In the genomic region with DNA sequence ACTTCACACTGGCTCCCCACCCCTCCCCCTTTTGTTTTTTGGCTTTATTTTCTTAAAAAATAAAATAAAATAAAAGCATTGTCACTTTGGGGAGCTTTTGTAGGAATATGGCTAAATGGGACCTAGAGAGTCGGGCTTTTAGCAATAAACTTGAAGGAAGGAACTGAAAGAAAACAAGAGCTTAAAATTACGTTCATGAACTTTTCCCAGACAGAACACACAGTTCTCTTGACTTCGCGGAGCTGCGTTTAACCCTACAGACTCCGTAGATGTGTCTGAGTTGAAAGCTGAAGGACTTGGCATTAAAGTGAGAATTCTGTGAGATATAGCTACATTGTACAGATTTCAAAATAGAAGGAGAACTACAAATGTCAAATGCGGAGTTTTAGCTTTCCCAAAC, we compare ENCODE assay signal across 8 mouse cellular contexts.
DNase-seq lines count a peak whose midpoint lies in the region; ATAC-seq and TF ChIP-seq lines count a peak whose summit lies in the region.

No protein-coding gene starts in this region.

- H3K36me3 ChIP-seq in kidney, postnatal 0 days (ENCODE audit: insufficient read depth, low read length) = no peaks in the 10 kb centered on the region
- H3K36me3 ChIP-seq in forebrain, embryonic 13.5 days (ENCODE audit: poor library complexity, severe bottlenecking) = no peaks in the 10 kb centered on the region

- H3K9me3 ChIP-seq in kidney, postnatal 0 days (replicated peaks; ENCODE audit: low read length) = no peaks in the 10 kb centered on the region
- H3K9me3 ChIP-seq in forebrain, embryonic 13.5 days (replicated peaks) = no peaks in the 10 kb centered on the region

- no peak for ATAC-seq in kidney, postnatal 0 days (replicated peaks; ENCODE audit: low FRiP score, low read depth)
- ATAC-seq in forebrain, embryonic 13.5 days = no peak

- DNase-seq in adrenal gland, postnatal 14 days = peak; percentile 20
- DNase-seq in adrenal gland, adult 8-10 months = no peak
- DNase-seq in kidney, postnatal 0 days (ENCODE audit: low spot score) = peak; percentile 72
- no peak for DNase-seq in kidney, adult 9 months
- DNase-seq in lung, postnatal 36 days = peak; percentile 29
- DNase-seq in ovary, postnatal 36 days (ENCODE audit: low spot score) = no peak
- DNase-seq in left cerebral cortex, adult 8-10 months (ENCODE audit: low spot score in 2 of 2) = no peak

- no peaks in the 10 kb centered on the region for H3K27me3 ChIP-seq in kidney, postnatal 0 days (ENCODE audit: insufficient read depth, low read length)
- H3K27me3 ChIP-seq in forebrain, embryonic 13.5 days = no peaks in the 10 kb centered on the region

- WGBS in kidney, postnatal 0 days = 26% methylated on average over 7 of the region's 7 CpGs
- WGBS in forebrain, embryonic 13.5 days = 49% methylated on average over 7 of the region's 7 CpGs

- H3K4me3 ChIP-seq in kidney, postnatal 0 days (replicated peaks; ENCODE audit: low read depth, low read length) = peak overlapping the region; percentile 18; the same call in 1 of the 2 replicates
- peak overlapping the region; percentile 28 for H3K4me3 ChIP-seq in forebrain, embryonic 13.5 days

- TF ChIP-seq CTCF in kidney, postnatal 0 days (IDR thresholded peaks at IDR 0.05; ENCODE audit: low read depth) = no peak

- 0 out of 2 replicates have a peak, but pooled peaks cover 7% of the 10 kb centered on the region for H3K4me1 ChIP-seq in kidney, postnatal 0 days (replicated peaks; ENCODE audit: insufficient read depth, low read length)
- peaks cover 74% of the 10 kb centered on the region for H3K4me1 ChIP-seq in forebrain, embryonic 13.5 days

- peak overlapping the region; percentile 29; the same call in 1 of the 2 replicates for H3K9ac ChIP-seq in kidney, postnatal 0 days (ENCODE audit: low read depth, low read length)
- peak overlapping the region; percentile 8; the same call in 1 of the 2 replicates for H3K9ac ChIP-seq in forebrain, embryonic 13.5 days

- H3K4me2 ChIP-seq in kidney, postnatal 0 days (ENCODE audit: low read length) = peak overlapping the region; percentile 51
- H3K4me2 ChIP-seq in forebrain, embryonic 13.5 days = peak overlapping the region; percentile 51

- peak overlapping the region; percentile 94 for H3K27ac ChIP-seq in kidney, postnatal 0 days
- peak overlapping the region; percentile 88 for H3K27ac ChIP-seq in forebrain, embryonic 13.5 days

Comparison
In these comparisons a context has a peak if more than half of its experiments do, and no peak if none do; other contexts are left out.
1. DNase-seq: peak in adrenal gland, postnatal 14 days (single experiment), kidney, postnatal 0 days (single experiment) and lung, postnatal 36 days (single experiment); none in adrenal gland, adult 8-10 months (single experiment), kidney, adult 9 months (single experiment), ovary, postnatal 36 days (single experiment) and left cerebral cortex, adult 8-10 months (0 of 2).